ENCODE assay signal across 1 mouse cellular context in genomic region chr2:132028894-132029605, GRCm38 (mm10).
TF ChIP-seq lines count a peak whose summit lies in the region.

No protein-coding gene starts in this region.

TF ChIP-seq in MEL, 35 proteins besides CTCF, POLR2A, EP300 and RAD21 (continued from another document):
- TF ChIP-seq POLR2AphosphoS2 (IDR thresholded peaks at IDR 0.05; ENCODE audit: low read length) (no peak), MYC (IDR thresholded peaks at IDR 0.05; ENCODE audit: low read depth, low read length) (no peak), TAL1 (IDR thresholded peaks at IDR 0.05; ENCODE audit: low read length) (no peak), SIN3A (IDR thresholded peaks at IDR 0.05; ENCODE audit: low read length) (no peak), POLR2AphosphoS5 (IDR thresholded peaks at IDR 0.05; ENCODE audit: borderline replicate concordance, low read depth, low read length) (no peak)
TF ChIP-seq in MEL: peak in this region for 0.
